Mouse (Mus musculus): ENCODE measurements around the gene Trpm3. TPM values are rescaled to one million over a fixed set of nuclear protein-coding genes. Genes with fewer than 3 reads are reported as not detected.

Gene Trpm3
- polyA plus RNA-seq, 1 experiment from 2014 or later, result 23.3 TPM

- H3K4me2 ChIP-seq (ENCODE audit: low read depth, low read length), result no peak overlapping the region
- no peak for ATAC-seq (ENCODE audit: low read depth)
- H3K27ac ChIP-seq (ENCODE audit: low read depth, low read length), result no peak overlapping the region
- no peaks in the 10 kb centered on the region for H3K9me3 ChIP-seq (ENCODE audit: control insufficient read depth, low read length)
- H3K4me3 ChIP-seq (ENCODE audit: low read depth, low read length), result no peak overlapping the region
- no peaks in the 10 kb centered on the region for H3K36me3 ChIP-seq (ENCODE audit: control insufficient read depth, insufficient read depth, low read length)
- H3K9ac ChIP-seq (replicated peaks; ENCODE audit: low read depth, low read length), result no peak overlapping the region
- no peaks in the 10 kb centered on the region for H3K4me1 ChIP-seq (ENCODE audit: control insufficient read depth, insufficient read depth, low read length)
- 85% methylated on average over 4 of the region's 4 CpGs for WGBS
- H3K27me3 ChIP-seq (ENCODE audit: control insufficient read depth, insufficient read depth, low read length), result no peaks in the 10 kb centered on the region
These were observed 39.7 kb downstream of the Trpm3 start for GRCm38 (mm10) chr19:22178549-22178948.

- Histone ChIP-seq H3K4me1 (ENCODE audit: control insufficient read depth, insufficient read depth, low read length) (no peaks in the 10 kb centered on the region), H3K27me3 (ENCODE audit: control insufficient read depth, insufficient read depth, low read length) (no peaks in the 10 kb centered on the region), H3K27ac (ENCODE audit: low read depth, low read length) (no peak overlapping the region), H3K4me3 (ENCODE audit: low read depth, low read length) (no peak overlapping the region), H3K4me2 (ENCODE audit: low read depth, low read length) (no peak overlapping the region), H3K36me3 (ENCODE audit: control insufficient read depth, insufficient read depth, low read length) (no peaks in the 10 kb centered on the region), H3K9me3 (ENCODE audit: control insufficient read depth, low read length) (no peaks in the 10 kb centered on the region), H3K9ac (replicated peaks; ENCODE audit: low read depth, low read length) (no peak overlapping the region)
- no peak for ATAC-seq (ENCODE audit: low read depth)
- 98% methylated on average over 2 of the region's 2 CpGs for WGBS
These were observed 40.2 kb downstream of the Trpm3 start for GRCm38 (mm10) chr19:22179017-22179416.

DNA sequence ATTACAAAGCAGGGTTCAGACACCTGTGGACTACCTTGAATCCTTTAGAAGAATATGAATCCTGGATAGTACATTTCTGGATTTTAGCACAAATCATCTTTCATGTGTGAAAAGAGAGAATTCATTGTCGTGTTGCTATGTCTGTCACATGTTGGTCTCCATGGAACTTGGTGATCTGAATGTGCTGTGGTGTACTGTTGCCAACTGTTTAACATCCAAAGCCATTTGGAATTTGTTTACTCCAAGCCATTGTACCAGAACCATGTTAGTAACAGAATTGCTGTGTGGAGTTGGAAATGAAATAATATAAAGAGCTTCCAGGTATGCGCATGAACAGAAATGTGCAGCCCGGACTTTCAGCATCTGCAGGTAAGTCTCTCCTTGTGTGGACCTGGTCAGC lies 41.3 kb downstream of the Trpm3 start:
- Histone ChIP-seq H3K9ac (replicated peaks; ENCODE audit: low read depth, low read length) (no peak overlapping the region), H3K9me3 (ENCODE audit: control insufficient read depth, low read length) (no peaks in the 10 kb centered on the region), H3K36me3 (ENCODE audit: control insufficient read depth, insufficient read depth, low read length) (no peaks in the 10 kb centered on the region), H3K27me3 (ENCODE audit: control insufficient read depth, insufficient read depth, low read length) (no peaks in the 10 kb centered on the region), H3K4me2 (ENCODE audit: low read depth, low read length) (no peak overlapping the region), H3K27ac (ENCODE audit: low read depth, low read length) (no peak overlapping the region), H3K4me1 (ENCODE audit: control insufficient read depth, insufficient read depth, low read length) (no peaks in the 10 kb centered on the region), H3K4me3 (ENCODE audit: low read depth, low read length) (no peak overlapping the region)
- ATAC-seq (ENCODE audit: low read depth), result no peak
- 94% methylated on average over 3 of the region's 3 CpGs for WGBS

- Histone ChIP-seq H3K27ac (ENCODE audit: low read depth, low read length) (no peak overlapping the region), H3K4me1 (ENCODE audit: control insufficient read depth, insufficient read depth, low read length) (no peaks in the 10 kb centered on the region)
- WGBS, result 54% methylated on average over 1 of the region's 1 CpGs
These were observed 50.9 kb downstream of the Trpm3 start for GRCm38 (mm10) chr19:22189716-22190115.

DNA sequence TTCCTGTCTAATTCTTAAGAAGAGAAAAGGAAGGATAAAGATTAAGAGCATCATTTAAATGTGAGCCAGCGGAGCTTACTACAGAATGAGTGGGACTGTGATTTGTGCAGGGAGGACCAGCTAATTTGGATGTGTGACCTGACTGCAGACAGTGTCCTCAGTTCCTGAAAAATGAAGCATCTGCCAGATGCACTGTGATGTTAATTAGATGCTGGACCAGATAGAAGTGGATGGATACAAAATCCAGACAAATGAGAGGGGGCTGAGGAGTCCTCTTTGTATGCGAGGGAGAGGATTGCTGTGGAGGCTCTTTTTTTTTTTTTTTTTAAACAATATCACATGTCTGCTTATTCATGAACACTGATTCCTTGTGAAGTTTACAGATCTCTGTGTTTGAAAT lies 83.7 kb downstream of the Trpm3 start:
- H3K27me3 ChIP-seq (ENCODE audit: control insufficient read depth, insufficient read depth, low read length), result no peaks in the 10 kb centered on the region
- H3K4me2 ChIP-seq (ENCODE audit: low read depth, low read length), result no peak overlapping the region
- no peaks in the 10 kb centered on the region for H3K4me1 ChIP-seq (ENCODE audit: control insufficient read depth, insufficient read depth, low read length)
- no peak overlapping the region for H3K4me3 ChIP-seq (ENCODE audit: low read depth, low read length)
- peak; percentile 49; the same call in 1 of the 2 replicates for ATAC-seq (ENCODE audit: low read depth)
- H3K27ac ChIP-seq (ENCODE audit: low read depth, low read length), result no peak overlapping the region
- H3K9me3 ChIP-seq (ENCODE audit: control insufficient read depth, low read length), result no peaks in the 10 kb centered on the region
- H3K9ac ChIP-seq (replicated peaks; ENCODE audit: low read depth, low read length), result no peak overlapping the region
- no peaks in the 10 kb centered on the region for H3K36me3 ChIP-seq (ENCODE audit: control insufficient read depth, insufficient read depth, low read length)
- WGBS, result 54% methylated on average over 2 of the region's 2 CpGs

More at GRCm38 (mm10) chr19:22189716-22190115, 50.9 kb downstream of the Trpm3 start:
- H3K27me3 ChIP-seq (ENCODE audit: control insufficient read depth, insufficient read depth, low read length), result no peaks in the 10 kb centered on the region
- H3K36me3 ChIP-seq (ENCODE audit: control insufficient read depth, insufficient read depth, low read length), result no peaks in the 10 kb centered on the region
- no peak overlapping the region for H3K9ac ChIP-seq (replicated peaks; ENCODE audit: low read depth, low read length)
- H3K4me2 ChIP-seq (ENCODE audit: low read depth, low read length), result no peak overlapping the region
- H3K9me3 ChIP-seq (ENCODE audit: control insufficient read depth, low read length), result no peaks in the 10 kb centered on the region
- H3K4me3 ChIP-seq (ENCODE audit: low read depth, low read length), result no peak overlapping the region
- no peak for ATAC-seq (ENCODE audit: low read depth)

DNA sequence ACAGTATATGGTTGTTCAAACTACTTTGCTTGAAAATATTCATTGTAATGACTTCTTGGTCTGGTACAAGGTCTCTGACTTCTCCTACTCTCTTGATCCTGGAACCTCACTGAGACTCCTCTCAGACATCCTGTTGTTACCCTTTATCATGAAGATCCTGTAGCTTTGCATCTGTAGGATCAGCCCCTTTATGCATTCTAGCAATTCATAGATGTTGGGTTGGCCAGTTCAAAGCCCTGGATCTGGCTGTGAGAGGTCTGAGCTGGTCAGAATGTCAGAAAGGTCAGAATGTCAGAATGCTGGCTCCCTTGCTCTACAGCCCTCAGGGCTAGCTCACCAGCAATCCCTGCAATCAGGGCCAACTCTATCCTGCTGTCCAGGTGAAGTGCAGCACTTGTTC lies 95.3 kb downstream of the Trpm3 start:
- no peak overlapping the region for H3K4me2 ChIP-seq (ENCODE audit: low read depth, low read length)
- no peaks in the 10 kb centered on the region for H3K4me1 ChIP-seq (ENCODE audit: control insufficient read depth, insufficient read depth, low read length)
- H3K9me3 ChIP-seq (ENCODE audit: control insufficient read depth, low read length), result no peaks in the 10 kb centered on the region
- H3K9ac ChIP-seq (replicated peaks; ENCODE audit: low read depth, low read length), result no peak overlapping the region
- no peak overlapping the region for H3K27ac ChIP-seq (ENCODE audit: low read depth, low read length)
- H3K4me3 ChIP-seq (ENCODE audit: low read depth, low read length), result no peak overlapping the region
- H3K27me3 ChIP-seq (ENCODE audit: control insufficient read depth, insufficient read depth, low read length), result no peaks in the 10 kb centered on the region
- H3K36me3 ChIP-seq (ENCODE audit: control insufficient read depth, insufficient read depth, low read length), result no peaks in the 10 kb centered on the region
- ATAC-seq (ENCODE audit: low read depth), result no peak

- Histone ChIP-seq H3K4me3 (ENCODE audit: low read depth, low read length) (no peak overlapping the region), H3K9me3 (ENCODE audit: control insufficient read depth, low read length) (no peaks in the 10 kb centered on the region), H3K36me3 (ENCODE audit: control insufficient read depth, insufficient read depth, low read length) (no peaks in the 10 kb centered on the region), H3K4me1 (ENCODE audit: control insufficient read depth, insufficient read depth, low read length) (no peaks in the 10 kb centered on the region), H3K27ac (ENCODE audit: low read depth, low read length) (no peak overlapping the region), H3K4me2 (ENCODE audit: low read depth, low read length) (no peak overlapping the region), H3K9ac (replicated peaks; ENCODE audit: low read depth, low read length) (no peak overlapping the region), H3K27me3 (ENCODE audit: control insufficient read depth, insufficient read depth, low read length) (no peaks in the 10 kb centered on the region)
- WGBS, result 93% methylated on average over 6 of the region's 6 CpGs
- no peak for ATAC-seq (ENCODE audit: low read depth)
These were observed 110.2 kb downstream of the Trpm3 start for GRCm38 (mm10) chr19:22249076-22249475.

DNA sequence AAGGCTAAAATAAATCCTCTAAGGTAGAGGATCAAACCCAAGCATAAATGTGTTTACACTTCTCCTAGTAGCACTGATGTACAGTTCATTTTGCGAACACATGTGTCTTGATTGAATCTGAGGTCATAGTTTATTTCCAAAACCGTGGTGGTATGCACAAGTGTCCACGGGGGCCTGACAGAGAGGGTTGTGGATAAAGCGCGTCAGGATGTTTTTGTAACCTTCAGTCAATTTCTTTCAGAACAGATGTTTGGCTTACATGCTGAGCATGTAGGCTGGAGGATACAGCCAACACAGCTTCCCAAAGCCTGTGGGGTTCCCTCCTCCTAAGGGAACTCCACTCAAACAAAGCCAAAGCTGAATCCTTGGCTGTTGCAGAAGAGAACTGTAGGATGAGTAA lies 134.1 kb downstream of the Trpm3 start:
- Histone ChIP-seq H3K9ac (replicated peaks; ENCODE audit: low read depth, low read length) (no peak overlapping the region), H3K4me1 (ENCODE audit: control insufficient read depth, insufficient read depth, low read length) (no peaks in the 10 kb centered on the region), H3K4me2 (ENCODE audit: low read depth, low read length) (no peak overlapping the region), H3K36me3 (ENCODE audit: control insufficient read depth, insufficient read depth, low read length) (no peaks in the 10 kb centered on the region), H3K27me3 (ENCODE audit: control insufficient read depth, insufficient read depth, low read length) (no peaks in the 10 kb centered on the region), H3K27ac (ENCODE audit: low read depth, low read length) (no peak overlapping the region), H3K4me3 (ENCODE audit: low read depth, low read length) (no peak overlapping the region), H3K9me3 (ENCODE audit: control insufficient read depth, low read length) (no peaks in the 10 kb centered on the region)
- no peak for ATAC-seq (ENCODE audit: low read depth)
- 69% methylated on average over 5 of the region's 5 CpGs for WGBS

DNA sequence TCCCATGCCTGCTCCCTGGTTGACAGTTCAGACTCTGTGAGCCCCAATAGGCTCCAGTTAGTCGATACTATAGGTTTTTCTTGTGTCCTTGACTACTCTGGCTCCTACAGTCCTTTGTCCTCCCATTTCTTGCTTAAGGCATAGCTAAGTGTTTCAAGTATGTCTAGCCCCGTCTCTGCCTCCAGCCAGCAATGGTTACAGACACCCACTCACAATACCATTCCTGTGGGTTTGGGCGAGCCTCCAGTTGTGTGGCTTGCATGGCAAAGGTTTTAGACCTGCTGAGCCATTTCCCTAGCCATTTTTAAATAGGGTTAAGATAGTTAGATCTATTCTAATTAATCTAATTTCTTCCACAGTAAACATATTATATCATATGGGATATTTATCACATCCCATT lies 145.8 kb downstream of the Trpm3 start:
- Histone ChIP-seq H3K4me3 (ENCODE audit: low read depth, low read length) (no peak overlapping the region), H3K9ac (replicated peaks; ENCODE audit: low read depth, low read length) (no peak overlapping the region), H3K36me3 (ENCODE audit: control insufficient read depth, insufficient read depth, low read length) (no peaks in the 10 kb centered on the region), H3K4me1 (ENCODE audit: control insufficient read depth, insufficient read depth, low read length) (no peaks in the 10 kb centered on the region), H3K4me2 (ENCODE audit: low read depth, low read length) (no peak overlapping the region), H3K27ac (ENCODE audit: low read depth, low read length) (no peak overlapping the region), H3K9me3 (ENCODE audit: control insufficient read depth, low read length) (no peaks in the 10 kb centered on the region), H3K27me3 (ENCODE audit: control insufficient read depth, insufficient read depth, low read length) (no peaks in the 10 kb centered on the region)
- ATAC-seq (ENCODE audit: low read depth), result no peak
- 80% methylated on average over 3 of the region's 3 CpGs for WGBS

DNA sequence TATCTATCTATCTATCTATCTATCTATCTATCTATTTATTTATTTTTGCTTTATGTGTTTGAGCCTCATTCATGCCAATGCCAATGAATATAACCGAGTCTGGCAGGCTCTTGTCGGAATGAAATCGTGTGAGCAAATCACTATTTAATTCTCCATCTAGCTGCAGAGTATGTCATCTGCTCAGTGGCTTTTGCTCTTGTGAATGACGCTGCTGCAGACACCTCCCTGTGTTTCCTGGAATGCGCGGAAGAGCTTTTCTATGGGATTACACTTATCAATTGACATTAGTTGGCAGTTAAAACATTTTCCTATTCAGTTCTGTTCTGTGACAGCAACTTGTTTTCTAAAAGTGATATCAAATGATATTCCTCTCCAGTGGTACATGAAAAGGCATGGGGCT lies 153.8 kb downstream of the Trpm3 start:
- Histone ChIP-seq H3K4me3 (ENCODE audit: low read depth, low read length) (no peak overlapping the region), H3K27me3 (ENCODE audit: control insufficient read depth, insufficient read depth, low read length) (no peaks in the 10 kb centered on the region), H3K27ac (ENCODE audit: low read depth, low read length) (no peak overlapping the region), H3K9ac (replicated peaks; ENCODE audit: low read depth, low read length) (no peak overlapping the region), H3K9me3 (ENCODE audit: control insufficient read depth, low read length) (no peaks in the 10 kb centered on the region), H3K4me2 (ENCODE audit: low read depth, low read length) (no peak overlapping the region), H3K36me3 (ENCODE audit: control insufficient read depth, insufficient read depth, low read length) (no peaks in the 10 kb centered on the region), H3K4me1 (ENCODE audit: control insufficient read depth, insufficient read depth, low read length) (no peaks in the 10 kb centered on the region)
- 88% methylated on average over 6 of the region's 6 CpGs for WGBS
- ATAC-seq (ENCODE audit: low read depth), result no peak

All from neural tube, embryonic 14.5 days (tissue).